Mouse (Mus musculus): Measurements from ENCODE around the gene Wfikkn1. TPM values are rescaled to one million over a fixed set of nuclear protein-coding genes. Genes with fewer than 3 reads are reported as not detected.
"Not testable (repeated sequence)": the region's sequence is repeated elsewhere in the genome, so short reads cannot be mapped to it uniquely, and the experiment has no call there.

Wfikkn1 gene
- polyA plus RNA-seq, 1 experiment from 2014 or later: 0.23 TPM

DNA sequence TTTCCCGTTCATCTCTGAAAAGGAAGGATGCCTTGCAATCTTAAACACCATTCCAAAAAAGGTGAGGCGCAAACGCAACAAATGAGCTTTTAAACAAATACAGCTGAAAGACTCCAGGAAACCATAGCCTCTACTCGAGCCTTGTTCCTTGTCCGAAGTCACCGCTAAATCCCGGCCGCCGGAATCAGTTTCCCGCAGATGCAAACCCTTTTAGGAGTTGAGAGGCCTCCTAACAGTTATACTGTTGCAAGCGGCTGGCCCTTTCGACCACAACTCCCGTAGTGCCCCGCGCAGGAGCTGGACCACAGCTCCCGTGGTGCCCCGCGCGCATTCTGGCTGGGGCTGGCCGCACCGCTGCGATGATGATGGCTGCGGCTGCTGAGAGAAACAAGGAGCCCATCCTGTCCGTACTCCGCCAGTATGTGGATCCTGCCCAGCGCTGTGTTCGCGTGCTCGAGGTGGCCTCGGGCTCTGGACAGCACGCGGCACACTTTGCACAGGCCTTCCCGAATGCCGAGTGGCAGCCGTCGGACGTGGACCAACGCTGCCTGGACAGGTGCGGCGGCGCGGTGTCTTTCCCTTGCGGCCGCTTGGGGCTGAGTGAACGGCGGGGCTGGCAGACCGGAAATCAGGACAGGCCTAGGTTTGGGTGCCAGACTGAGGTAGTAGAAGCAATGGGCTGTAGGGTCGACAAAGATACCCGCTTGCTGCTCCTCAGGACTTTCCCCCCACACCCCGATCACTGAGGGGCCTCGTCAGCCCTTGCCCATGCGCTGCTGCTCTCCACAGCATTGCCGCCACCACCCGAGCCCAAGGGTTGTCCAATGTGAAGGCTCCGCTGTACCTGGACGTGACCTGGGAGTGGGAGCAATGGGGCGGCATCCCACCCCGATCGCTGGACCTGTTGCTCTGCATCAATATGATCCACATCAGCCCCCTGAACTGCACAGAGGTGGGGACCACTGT is 5.2 kb downstream of the Wfikkn1 start:
- no peaks in the 10 kb centered on the region for H3K27me3 ChIP-seq (replicated peaks)
- H3K4me2 ChIP-seq: peak overlapping the region; percentile 95
- peaks cover 23% of the 10 kb centered on the region for H3K36me3 ChIP-seq
- peak overlapping the region; percentile 84 for H3K9ac ChIP-seq
- H3K4me3 ChIP-seq: peak overlapping the region; percentile 64
- H3K4me1 ChIP-seq: peaks cover 26% of the 10 kb centered on the region
- H3K9me3 ChIP-seq: no peaks in the 10 kb centered on the region
- ATAC-seq (ENCODE audit: extremely low read depth, insufficient number of reproducible peaks, low FRiP score, low TSS enrichment): peak; percentile 76; the same call in 1 of the 2 replicates
- WGBS: under 1% methylated on average over 59 of the region's 59 CpGs
- H3K27ac ChIP-seq (replicated peaks): peak overlapping the region; percentile 95

DNA sequence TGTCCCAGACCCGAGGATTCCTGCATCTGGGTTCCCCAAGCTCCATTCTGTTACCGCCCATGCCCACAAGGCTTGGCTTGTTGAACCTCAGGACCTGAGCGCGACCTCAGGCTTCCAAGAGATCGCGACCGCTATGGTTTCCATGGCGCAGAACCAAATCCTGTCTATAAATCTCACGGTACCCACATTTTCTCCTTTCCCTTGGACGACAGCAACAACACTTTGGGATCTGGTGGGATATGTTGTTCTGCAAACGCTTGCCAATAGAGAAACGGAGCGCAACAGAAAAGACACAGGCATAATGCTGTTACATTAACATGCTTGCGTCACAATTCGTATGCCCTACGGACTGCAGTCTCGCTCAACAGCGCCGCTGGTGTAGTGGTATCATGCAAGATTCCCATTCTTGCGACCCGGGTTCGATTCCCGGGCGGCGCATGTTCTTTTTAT is 5.9 kb downstream of the Wfikkn1 start, which contains the start of gene Mettl26:
Gene Mettl26 (plus strand): TSS at position 354 of the 450 bp plus-strand sequence.
- Histone ChIP-seq H3K4me3 (peak within 1 kb of the TSS; percentile 64), H3K9me3 (no peaks in the 10 kb centered on the region), H3K9ac (peak within 1 kb of the TSS; percentile 84), H3K27me3 (replicated peaks) (no peaks in the 10 kb centered on the region), H3K4me2 (peak within 1 kb of the TSS; percentile 95), H3K36me3 (peaks cover 22% of the 10 kb centered on the region), H3K4me1 (peaks cover 26% of the 10 kb centered on the region), H3K27ac (replicated peaks) (peak within 1 kb of the TSS; percentile 95)
- no peak for ATAC-seq (ENCODE audit: extremely low read depth, insufficient number of reproducible peaks, low FRiP score, low TSS enrichment)
- WGBS: under 1% methylated on average over 25 of the region's 25 CpGs

DNA sequence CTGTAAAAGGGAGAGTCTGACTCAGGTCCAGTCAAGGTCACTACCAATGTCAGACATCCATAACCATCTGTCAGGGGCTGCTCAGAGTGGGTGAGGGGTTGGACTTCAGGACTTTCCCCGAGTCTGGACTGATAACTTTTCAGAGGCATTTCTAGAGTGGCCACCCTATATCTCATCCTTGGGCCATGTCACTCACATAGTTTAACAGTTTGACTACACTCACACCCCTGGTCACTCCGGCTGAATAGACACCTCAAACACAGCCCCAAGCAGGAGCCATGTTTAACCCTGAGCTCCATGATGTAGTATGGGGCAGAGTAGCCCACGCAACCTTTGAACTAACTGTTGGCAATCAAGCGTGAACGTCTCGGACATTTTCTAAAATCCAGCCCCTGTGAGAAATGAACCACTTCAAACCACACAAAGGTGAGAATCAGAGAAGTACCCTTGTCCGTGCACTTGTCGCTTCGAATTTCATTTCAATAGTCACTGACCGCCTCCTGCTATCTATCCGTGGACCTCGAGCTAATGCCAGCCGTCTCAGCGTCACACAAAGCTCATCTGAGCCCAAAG is 6.4 kb downstream of the Wfikkn1 start:
- Histone ChIP-seq H3K4me3 (peak overlapping the region; percentile 64), H3K9ac (peak overlapping the region; percentile 84), H3K27ac (replicated peaks) (peak overlapping the region; percentile 95), H3K4me2 (peak overlapping the region; percentile 95), H3K9me3 (no peaks in the 10 kb centered on the region), H3K4me1 (peaks cover 26% of the 10 kb centered on the region), H3K36me3 (peaks cover 17% of the 10 kb centered on the region), H3K27me3 (replicated peaks) (no peaks in the 10 kb centered on the region)
- WGBS: 7% methylated on average over 14 of the region's 14 CpGs
- no peak for ATAC-seq (ENCODE audit: extremely low read depth, insufficient number of reproducible peaks, low FRiP score, low TSS enrichment)

DNA sequence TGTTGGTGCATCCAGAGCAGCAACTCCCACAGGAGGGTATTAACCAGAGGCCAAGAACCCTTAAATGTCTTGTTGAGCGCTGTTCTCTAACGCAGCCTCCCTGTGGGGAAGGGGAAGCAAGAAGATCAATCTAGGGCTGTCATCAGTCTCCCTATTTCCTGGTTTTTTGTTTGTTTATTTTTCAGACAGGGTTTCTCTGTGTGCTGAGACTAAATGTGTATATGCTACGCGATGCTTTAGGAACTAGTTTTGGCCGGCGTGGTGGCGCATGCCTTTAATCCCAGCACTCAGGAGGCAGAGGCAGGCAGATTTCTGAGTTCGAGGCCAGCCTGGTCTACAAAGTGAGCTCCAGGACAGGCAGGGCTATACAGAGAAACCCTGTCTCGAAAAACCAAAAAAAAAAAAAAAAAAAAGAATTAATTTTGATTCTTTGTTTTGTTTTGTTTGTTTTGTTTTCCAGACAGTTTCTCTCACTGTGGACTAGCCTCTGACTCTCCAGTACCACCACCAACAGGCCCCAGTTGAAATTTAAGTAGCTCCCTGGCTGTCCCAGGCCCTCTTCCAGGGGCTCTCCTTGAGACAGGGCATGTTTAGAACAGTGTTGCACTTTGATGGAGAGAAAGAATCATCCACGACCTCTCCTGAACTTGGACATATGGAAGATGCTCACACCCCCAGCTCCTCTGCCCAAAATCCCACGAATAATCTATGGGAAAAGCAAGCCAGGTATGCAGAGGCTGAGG is 7.1 kb downstream of the Wfikkn1 start:
- peaks cover 31% of the 10 kb centered on the region for H3K4me1 ChIP-seq
- ATAC-seq (ENCODE audit: extremely low read depth, insufficient number of reproducible peaks, low FRiP score, low TSS enrichment): no peak
- peak overlapping the region; percentile 64 for H3K4me3 ChIP-seq
- H3K9ac ChIP-seq: peak overlapping the region; percentile 84
- H3K27me3 ChIP-seq (replicated peaks): no peaks in the 10 kb centered on the region
- 71% methylated on average over 11 of the region's 11 CpGs for WGBS
- H3K36me3 ChIP-seq: peaks cover 11% of the 10 kb centered on the region
- H3K9me3 ChIP-seq: no peaks in the 10 kb centered on the region
- H3K27ac ChIP-seq (replicated peaks): peak overlapping the region; percentile 95
- H3K4me2 ChIP-seq: peak overlapping the region; percentile 95

DNA sequence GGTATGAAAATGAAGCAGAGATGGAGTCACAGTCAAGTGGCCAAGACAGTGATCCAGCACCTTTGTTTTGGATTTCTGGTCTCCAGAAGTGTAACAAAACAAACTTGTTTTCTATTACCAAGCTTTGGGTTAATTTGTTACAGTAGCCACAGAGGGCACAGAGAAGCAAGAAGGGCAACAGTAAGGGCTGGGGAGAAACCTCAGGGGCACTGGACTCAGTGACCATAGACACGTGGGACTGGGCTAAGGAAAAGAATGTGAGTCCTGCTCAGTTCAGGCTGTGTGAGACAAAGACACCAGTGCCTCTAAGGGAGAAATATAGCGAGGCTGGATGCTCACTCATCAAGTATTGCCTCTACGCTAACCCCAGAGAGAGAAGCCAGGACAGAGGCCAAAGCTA is 8.0 kb downstream of the Wfikkn1 start:
- no peaks in the 10 kb centered on the region for H3K27me3 ChIP-seq (replicated peaks)
- H3K9ac ChIP-seq: no peak overlapping the region
- no peak for ATAC-seq (ENCODE audit: extremely low read depth, insufficient number of reproducible peaks, low FRiP score, low TSS enrichment)
- H3K4me1 ChIP-seq: peaks cover 36% of the 10 kb centered on the region
- H3K9me3 ChIP-seq: no peaks in the 10 kb centered on the region
- no peak overlapping the region for H3K27ac ChIP-seq (replicated peaks)
- peaks cover 2% of the 10 kb centered on the region for H3K36me3 ChIP-seq
- no peak overlapping the region for H3K4me2 ChIP-seq
- no peak overlapping the region for H3K4me3 ChIP-seq
- WGBS: 73% methylated on average over 3 of the region's 3 CpGs

DNA sequence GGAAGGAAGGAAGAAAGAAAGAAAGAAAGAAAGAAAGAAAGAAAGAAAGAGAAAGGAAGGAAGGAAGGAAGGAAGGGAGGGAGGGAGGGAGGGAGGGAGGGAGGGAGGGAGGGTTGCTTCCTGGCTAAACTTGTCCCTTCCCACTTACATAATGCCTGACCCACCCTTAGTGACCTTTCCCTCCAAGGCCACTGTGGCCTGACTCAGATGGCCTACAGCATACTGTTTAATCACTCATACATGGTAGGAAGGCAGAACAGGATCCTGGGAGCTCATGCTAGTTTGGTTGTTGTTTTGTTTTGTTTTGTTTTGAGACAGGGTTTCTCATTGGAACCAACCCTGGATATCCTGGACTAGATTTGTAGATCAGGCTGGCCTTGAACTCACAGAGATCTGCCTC is 9.1 kb downstream of the Wfikkn1 start:
- H3K27me3 ChIP-seq (replicated peaks); H3K9me3 ChIP-seq; H3K4me2 ChIP-seq; H3K27ac ChIP-seq (replicated peaks); ATAC-seq (ENCODE audit: extremely low read depth, insufficient number of reproducible peaks, low FRiP score, low TSS enrichment); H3K9ac ChIP-seq; H3K4me3 ChIP-seq; H3K36me3 ChIP-seq: not testable (repeated sequence)
- H3K4me1 ChIP-seq: peaks cover 41% of the 10 kb centered on the region

DNA sequence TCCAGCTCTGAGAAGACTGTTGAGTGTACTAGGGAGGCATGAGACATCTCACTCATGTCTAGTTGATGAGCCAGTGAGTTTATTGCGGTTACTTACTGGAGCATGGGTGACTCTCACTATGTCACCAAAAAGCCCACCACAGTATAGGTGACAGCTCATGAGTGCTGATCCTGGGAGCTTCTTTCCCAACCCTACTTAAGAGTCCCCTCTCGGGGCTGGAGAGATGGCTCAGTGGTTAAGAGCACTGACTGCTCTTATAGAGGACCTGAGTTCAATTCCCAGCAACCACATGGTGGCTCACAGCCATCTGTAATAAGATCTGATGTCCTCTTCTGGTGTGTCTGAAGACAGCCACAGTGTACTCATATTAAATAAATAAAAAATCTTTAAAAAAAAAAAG is 10.7 kb downstream of the Wfikkn1 start:
- ATAC-seq (ENCODE audit: extremely low read depth, insufficient number of reproducible peaks, low FRiP score, low TSS enrichment): no peak
- no peak overlapping the region for H3K27ac ChIP-seq (replicated peaks)
- WGBS: 76% methylated on average over 2 of the region's 2 CpGs
- no peak overlapping the region for H3K9ac ChIP-seq
- H3K27me3 ChIP-seq (replicated peaks): no peaks in the 10 kb centered on the region
- peaks cover 5% of the 10 kb centered on the region for H3K36me3 ChIP-seq
- no peaks in the 10 kb centered on the region for H3K9me3 ChIP-seq
- no peak overlapping the region for H3K4me2 ChIP-seq
- peaks cover 41% of the 10 kb centered on the region for H3K4me1 ChIP-seq
- no peak overlapping the region for H3K4me3 ChIP-seq

DNA sequence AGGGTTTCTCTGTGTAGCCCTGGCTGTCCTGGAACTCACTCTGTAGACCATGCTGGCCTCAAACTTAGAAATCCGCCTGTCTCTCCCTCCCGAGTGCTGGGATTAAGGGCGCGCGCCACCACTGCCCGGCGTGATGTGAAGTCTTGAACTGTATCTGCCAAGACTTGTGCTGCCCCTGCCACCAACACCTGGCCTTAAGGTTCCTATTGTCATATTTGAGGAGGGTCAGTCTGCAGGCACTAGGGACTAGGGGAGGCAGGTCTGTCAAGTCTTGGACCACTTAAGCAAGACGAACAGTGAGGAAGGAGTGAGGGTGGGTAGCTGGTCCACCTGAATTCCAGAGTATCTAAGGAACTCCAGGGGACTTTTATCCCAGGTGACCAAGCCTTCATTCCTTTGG is 11.2 kb downstream of the Wfikkn1 start:
- H3K9me3 ChIP-seq: no peaks in the 10 kb centered on the region

DNA sequence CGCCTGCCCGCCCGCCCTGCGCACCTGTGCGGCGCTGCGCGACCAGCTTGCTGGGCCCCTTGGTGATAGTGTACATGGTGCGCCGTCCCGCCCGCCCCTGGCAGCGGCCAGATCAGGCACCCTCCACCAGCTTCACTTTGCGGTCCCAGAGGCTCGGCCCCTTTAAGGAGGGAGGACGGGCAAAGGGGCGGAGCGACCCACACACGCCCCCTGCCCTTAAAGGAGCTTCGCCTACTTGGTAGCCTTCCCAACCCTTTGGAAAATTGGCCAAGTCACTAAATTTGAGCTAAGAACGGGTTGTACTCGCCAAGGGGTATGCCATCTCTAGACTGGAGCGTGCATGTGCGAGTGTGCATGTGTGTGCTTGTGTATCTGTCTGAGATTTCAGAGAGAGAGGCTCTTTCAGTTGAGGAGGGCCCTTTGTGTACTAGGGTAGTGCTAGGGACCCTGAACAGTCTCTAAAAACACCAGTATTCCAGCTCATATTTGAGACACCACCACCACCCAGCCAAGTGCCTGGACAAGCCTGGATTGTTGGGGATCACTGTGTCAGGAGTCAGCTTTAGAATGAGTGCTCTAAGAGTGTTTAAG is 12.0 kb downstream of the Wfikkn1 start, which contains the start of gene Mcrip2:
Gene Mcrip2 (minus strand): TSS at position 164 of the 591 bp plus-strand sequence.
- under 1% methylated on average over 24 of the region's 24 CpGs for WGBS
- peak within 1 kb of the TSS; percentile 76 for H3K4me3 ChIP-seq
- ATAC-seq (ENCODE audit: extremely low read depth, insufficient number of reproducible peaks, low FRiP score, low TSS enrichment): peak; percentile 71
- H3K9ac ChIP-seq: peak within 1 kb of the TSS; percentile 93
- H3K36me3 ChIP-seq: peaks cover 18% of the 10 kb centered on the region
- no peaks in the 10 kb centered on the region for H3K9me3 ChIP-seq
- H3K27ac ChIP-seq (replicated peaks): peak within 1 kb of the TSS; percentile 93
- H3K4me2 ChIP-seq: peak within 1 kb of the TSS; percentile 77
- H3K4me1 ChIP-seq: peaks cover 31% of the 10 kb centered on the region
- H3K27me3 ChIP-seq (replicated peaks): no peaks in the 10 kb centered on the region

More for the DNA sequence above, 11.2 kb downstream of the Wfikkn1 start:
- peaks cover 39% of the 10 kb centered on the region for H3K4me1 ChIP-seq
- H3K27me3 ChIP-seq (replicated peaks): no peaks in the 10 kb centered on the region
- 83% methylated on average over 8 of the region's 8 CpGs for WGBS
- no peak overlapping the region for H3K27ac ChIP-seq (replicated peaks)
- H3K4me3 ChIP-seq: no peak overlapping the region
- H3K36me3 ChIP-seq: peaks cover 10% of the 10 kb centered on the region
- no peak for ATAC-seq (ENCODE audit: extremely low read depth, insufficient number of reproducible peaks, low FRiP score, low TSS enrichment)
- no peak overlapping the region for H3K4me2 ChIP-seq
- H3K9ac ChIP-seq: no peak overlapping the region

DNA sequence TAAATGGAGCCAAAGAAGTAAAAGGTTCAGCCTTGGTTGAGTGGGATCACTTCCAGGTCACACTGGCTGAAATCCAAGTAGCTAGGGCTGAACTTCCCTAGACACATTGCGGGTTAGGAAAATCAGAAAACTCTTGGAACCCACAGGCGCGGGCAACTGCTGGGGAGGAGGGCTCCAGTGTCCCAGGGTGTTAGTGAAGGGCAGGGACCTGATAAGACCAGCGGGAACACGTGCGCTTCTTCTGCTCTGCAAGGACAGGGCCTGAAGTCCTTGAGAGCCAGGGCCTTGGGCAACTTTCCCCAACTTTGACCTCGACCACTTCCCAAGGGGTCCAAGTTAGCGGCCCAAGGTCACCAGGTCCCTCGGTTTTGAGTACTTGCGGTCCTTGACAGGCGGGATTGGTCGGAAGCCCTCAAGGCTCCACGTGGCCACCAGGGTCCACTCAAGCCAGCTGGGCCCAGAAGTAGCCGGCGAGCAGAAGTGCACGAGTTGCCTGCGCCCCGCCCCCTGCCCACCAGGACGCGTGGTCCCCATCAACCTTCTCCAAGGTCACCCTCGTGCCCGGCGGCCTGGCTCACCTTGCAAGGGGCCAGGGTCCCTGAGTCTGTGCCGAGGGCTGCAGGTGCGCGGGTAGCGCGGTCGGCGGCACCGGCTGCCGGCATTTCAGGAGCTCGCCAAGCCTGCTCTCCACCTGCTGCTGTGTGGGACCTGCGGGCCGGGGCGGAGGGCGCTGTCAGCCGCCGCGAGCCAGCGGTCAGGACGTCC is 12.6 kb downstream of the Wfikkn1 start:
- peak overlapping the region; percentile 93 for H3K27ac ChIP-seq (replicated peaks)
- H3K9ac ChIP-seq: peak overlapping the region; percentile 93
- H3K4me3 ChIP-seq: peak overlapping the region; percentile 76
- no peaks in the 10 kb centered on the region for H3K9me3 ChIP-seq
- H3K4me2 ChIP-seq: peak overlapping the region; percentile 77
- peaks cover 31% of the 10 kb centered on the region for H3K4me1 ChIP-seq
- no peaks in the 10 kb centered on the region for H3K27me3 ChIP-seq (replicated peaks)
- peaks cover 22% of the 10 kb centered on the region for H3K36me3 ChIP-seq
- under 1% methylated on average over 42 of the region's 42 CpGs for WGBS
- ATAC-seq (ENCODE audit: extremely low read depth, insufficient number of reproducible peaks, low FRiP score, low TSS enrichment): no peak; the same call in 1 of the 2 replicates

Measured in heart, embryonic 13.5 days (tissue).